Mouse (Mus musculus) forebrain, embryonic 16.5 days (tissue): Measurements from ENCODE around the gene Haus6. TPM values are rescaled to one million over a fixed set of nuclear protein-coding genes. Genes with fewer than 3 reads are reported as not detected.

Experiments used
- ATAC-seq: fragments of 200-750 bp; cut with Nextera tagmentation; 2 replicates; pipeline ENCODE4 v1.8.0; 2017; ENCODE audit warnings: mild to moderate bottlenecking, moderate library complexity
- H3K27ac ChIP-seq: fragments of 300-500 bp; sonication (generic); 2 replicates; pipeline ENCODE4 v1.5.1; 2014; ENCODE audit warnings: low read length, control low read depth
- H3K27me3 ChIP-seq: fragments of 300-500 bp; sonication (generic); replicated peaks from 2 replicates; pipeline ENCODE4 v1.6.1; 2014; ENCODE audit warnings: low read length; ENCODE audit not compliant: control insufficient read depth, insufficient read depth
- H3K36me3 ChIP-seq: fragments of 300-500 bp; sonication (generic); 2 replicates; pipeline ENCODE4 v1.6.1; 2014; ENCODE audit not compliant: control insufficient read depth, insufficient read depth
- H3K4me1 ChIP-seq: fragments of 300-500 bp; sonication (generic); replicated peaks from 2 replicates; pipeline ENCODE4 v1.6.1; 2014; ENCODE audit warnings: low read length; ENCODE audit not compliant: control insufficient read depth, insufficient read depth
- H3K4me2 ChIP-seq: fragments of 300-500 bp; sonication (generic); 2 replicates; pipeline ENCODE4 v1.6.1; 2014; ENCODE audit warnings: mild to moderate bottlenecking, low read length, control low read depth
- H3K4me3 ChIP-seq: fragments of 300-500 bp; sonication (generic); replicated peaks from 2 replicates; pipeline ENCODE4 v1.5.1; 2014; ENCODE audit warnings: mild to moderate bottlenecking, low read length, control low read depth
- H3K9ac ChIP-seq: fragments of 300-500 bp; sonication (generic); replicated peaks from 2 replicates; pipeline ENCODE4 v1.6.1; 2014; ENCODE audit warnings: low read depth, low read length, control low read depth
- H3K9me3 ChIP-seq: fragments of 300-500 bp; sonication (generic); 2 replicates; pipeline ENCODE4 v1.6.1; 2016; ENCODE audit warnings: low read length; ENCODE audit not compliant: control insufficient read depth
- WGBS: fragments of 180-500 bp; shearing (Covaris S2); extraction: QIAGEN DNeasy Blood & Tissue Kit; methylation state at CpG from one replicate; pipeline ENCODE4 v1.1.7; 2014; 5-methylcytosine and 5-hydroxymethylcytosine counted together
- polyA plus RNA-seq: library from polyadenylated mRNA; unstranded; fragments of >200 nt; fragmentation: Nextera tagmentation; extraction: Ambion mirVana; gene quantifications from 2 replicates; pipeline ENCODE4 v1.2.1, GENCODE M21; 2015

Haus6 gene
- polyA plus RNA-seq, 1 experiment from 2014 or later = 11.5 TPM

- Histone ChIP-seq H3K27ac (no peak overlapping the region), H3K9ac (no peak overlapping the region), H3K9me3 (no peaks in the 10 kb centered on the region), H3K27me3 (no peaks in the 10 kb centered on the region), H3K4me3 (no peak overlapping the region), H3K36me3 (peaks cover 7% of the 10 kb centered on the region), H3K4me2 (no peak overlapping the region), H3K4me1 (peaks cover 20% of the 10 kb centered on the region)
- 40% methylated on average over 4 of the region's 4 CpGs for WGBS
- ATAC-seq = no peak
These were observed 31.8 kb downstream of the Haus6 start for GRCm38 (mm10) chr4:86580056-86580455.

GRCm38 (mm10) chr4:86576630-86577225 lies 35.1 kb downstream of the Haus6 start:
- WGBS = 6% methylated on average over 11 of the region's 11 CpGs
- Histone ChIP-seq H3K36me3 (no peaks in the 10 kb centered on the region), H3K4me1 (peaks cover 23% of the 10 kb centered on the region), H3K4me2 (peak overlapping the region; percentile 95), H3K9me3 (no peaks in the 10 kb centered on the region), H3K9ac (peak overlapping the region; percentile 94), H3K27me3 (0 out of 2 replicates have a peak, but pooled peaks cover 3% of the 10 kb centered on the region), H3K4me3 (peak overlapping the region; percentile 71), H3K27ac (no peak overlapping the region)
- no peak for ATAC-seq

GRCm38 (mm10) chr4:86576120-86576541 lies 35.7 kb downstream of the Haus6 start:
- Histone ChIP-seq H3K9me3 (no peaks in the 10 kb centered on the region), H3K4me2 (peak overlapping the region; percentile 95), H3K4me3 (peak overlapping the region; percentile 71), H3K4me1 (peaks cover 23% of the 10 kb centered on the region), H3K27ac (peak overlapping the region; percentile 98), H3K36me3 (no peaks in the 10 kb centered on the region), H3K9ac (peak overlapping the region; percentile 94), H3K27me3 (0 out of 2 replicates have a peak, but pooled peaks cover 3% of the 10 kb centered on the region)
- WGBS = under 1% methylated on average over 20 of the region's 20 CpGs
- no peak for ATAC-seq

- ATAC-seq = peak; percentile 97
- Histone ChIP-seq H3K4me1 (peaks cover 23% of the 10 kb centered on the region), H3K4me3 (peak within 1 kb of the TSS; percentile 71), H3K4me2 (peak within 1 kb of the TSS; percentile 95), H3K9me3 (no peaks in the 10 kb centered on the region), H3K36me3 (no peaks in the 10 kb centered on the region), H3K27me3 (0 out of 2 replicates have a peak, but pooled peaks cover 3% of the 10 kb centered on the region), H3K9ac (peak within 1 kb of the TSS; percentile 94), H3K27ac (peak within 1 kb of the TSS; percentile 98)
- under 1% methylated on average over 53 of the region's 53 CpGs for WGBS
These were observed 36.4 kb downstream of the Haus6 start, which contains the start of gene Rraga for GRCm38 (mm10) chr4:86575283-86575983. TSS of gene Rraga (plus strand) at chr4:86575668.

- WGBS = 9% methylated on average over 6 of the region's 6 CpGs
These were observed 36.9 kb downstream of the Haus6 start for GRCm38 (mm10) chr4:86574939-86575282.

GRCm38 (mm10) chr4:86561061-86561460 lies 50.8 kb downstream of the Haus6 start:
- H3K9me3 ChIP-seq = no peaks in the 10 kb centered on the region
- H3K9ac ChIP-seq = no peak overlapping the region
- no peak for ATAC-seq
- no peak overlapping the region for H3K4me2 ChIP-seq
- H3K27me3 ChIP-seq = no peaks in the 10 kb centered on the region
- no peaks in the 10 kb centered on the region for H3K4me1 ChIP-seq
- WGBS = 96% methylated on average over 3 of the region's 3 CpGs
- H3K4me3 ChIP-seq = no peak overlapping the region
- H3K36me3 ChIP-seq = no peaks in the 10 kb centered on the region
- H3K27ac ChIP-seq = no peak overlapping the region

More at GRCm38 (mm10) chr4:86574939-86575282, 36.9 kb downstream of the Haus6 start:
- Histone ChIP-seq H3K27ac (peak overlapping the region; percentile 98), H3K4me3 (peak overlapping the region; percentile 71), H3K9me3 (no peaks in the 10 kb centered on the region), H3K9ac (peak overlapping the region; percentile 94), H3K36me3 (no peaks in the 10 kb centered on the region), H3K27me3 (0 out of 2 replicates have a peak, but pooled peaks cover 3% of the 10 kb centered on the region), H3K4me1 (peaks cover 23% of the 10 kb centered on the region), H3K4me2 (peak overlapping the region; percentile 49)
- ATAC-seq = peak; percentile 39

- Histone ChIP-seq H3K27me3 (no peaks in the 10 kb centered on the region), H3K4me3 (no peak overlapping the region), H3K4me1 (no peaks in the 10 kb centered on the region), H3K9me3 (no peaks in the 10 kb centered on the region), H3K9ac (no peak overlapping the region), H3K4me2 (no peak overlapping the region), H3K36me3 (no peaks in the 10 kb centered on the region), H3K27ac (no peak overlapping the region)
- no peak for ATAC-seq
- 83% methylated on average over 4 of the region's 4 CpGs for WGBS
These were observed 52.8 kb downstream of the Haus6 start for GRCm38 (mm10) chr4:86559006-86559405.

- Histone ChIP-seq H3K27ac (no peak within 1 kb of the TSS), H3K9me3 (no peaks in the 10 kb centered on the region), H3K4me1 (no peaks in the 10 kb centered on the region), H3K9ac (no peak within 1 kb of the TSS), H3K27me3 (no peaks in the 10 kb centered on the region), H3K4me2 (no peak within 1 kb of the TSS), H3K4me3 (no peak within 1 kb of the TSS), H3K36me3 (no peaks in the 10 kb centered on the region)
- WGBS = 96% methylated on average over 7 of the region's 7 CpGs
- no peak for ATAC-seq
These were observed 53.6 kb downstream of the Haus6 start, which contains the start of gene Saxo1 for GRCm38 (mm10) chr4:86558228-86558627. TSS of gene Saxo1 (minus strand) at chr4:86558328.

- H3K9ac ChIP-seq = no peak overlapping the region
- no peaks in the 10 kb centered on the region for H3K36me3 ChIP-seq
- no peak overlapping the region for H3K4me3 ChIP-seq
- H3K27me3 ChIP-seq = no peaks in the 10 kb centered on the region
- no peak overlapping the region for H3K4me2 ChIP-seq
- no peak for ATAC-seq
- no peaks in the 10 kb centered on the region for H3K9me3 ChIP-seq
- H3K27ac ChIP-seq = no peak overlapping the region
- 57% methylated on average over 7 of the region's 7 CpGs for WGBS
- no peaks in the 10 kb centered on the region for H3K4me1 ChIP-seq
These were observed 54.5 kb downstream of the Haus6 start for GRCm38 (mm10) chr4:86557371-86557770.
